Mouse (Mus musculus) intestine, embryonic 15.5 days (tissue): ENCODE measurements at regions not wholly inside any gene's neighbourhood (a gene's known extent, or its start where the extent isn't known, plus 50 kb on each side); places are given as distances from the start of the nearest gene placed in this dataset.

ENCODE experiments used
- ATAC-seq: fragments of 200-750 bp; cut with Nextera tagmentation; 2 replicates; pipeline ENCODE4 v1.8.0; 2017; ENCODE audit warnings: moderate TSS enrichment, moderate library complexity
- H3K27ac ChIP-seq: fragments of 300-500 bp; sonication (generic); 2 replicates; pipeline ENCODE4 v1.5.1; 2015; ENCODE audit warnings: mild to moderate bottlenecking, inconsistent platforms
- H3K27me3 ChIP-seq: fragments of 300-500 bp; sonication (generic); replicated peaks from 2 replicates; pipeline ENCODE4 v1.6.1; 2015; ENCODE audit warnings: inconsistent platforms
- H3K36me3 ChIP-seq: fragments of 300-500 bp; sonication (generic); 2 replicates; pipeline ENCODE4 v1.6.1; 2015; ENCODE audit warnings: inconsistent platforms
- H3K4me1 ChIP-seq: fragments of 300-500 bp; sonication (generic); replicated peaks from 2 replicates; pipeline ENCODE4 v1.6.1; 2015; ENCODE audit warnings: inconsistent platforms
- H3K4me2 ChIP-seq: fragments of 300-500 bp; sonication (generic); replicated peaks from 2 replicates; pipeline ENCODE4 v1.6.1; 2015; ENCODE audit warnings: mild to moderate bottlenecking, inconsistent platforms
- H3K4me3 ChIP-seq: fragments of 300-500 bp; sonication (generic); replicated peaks from 2 replicates; pipeline ENCODE4 v1.5.1; 2015; ENCODE audit warnings: inconsistent platforms
- H3K9ac ChIP-seq: fragments of 300-500 bp; sonication (generic); 2 replicates; pipeline ENCODE4 v1.6.1; 2015; ENCODE audit warnings: inconsistent platforms
- H3K9me3 ChIP-seq: fragments of 300-500 bp; sonication (generic); 2 replicates; pipeline ENCODE4 v1.6.1; 2016; ENCODE audit warnings: inconsistent platforms
- WGBS: fragments of 180-500 bp; shearing (Covaris S2); methylation state at CpG from one replicate; pipeline ENCODE4 v1.1.7; 2015; 5-methylcytosine and 5-hydroxymethylcytosine counted together

DNA sequence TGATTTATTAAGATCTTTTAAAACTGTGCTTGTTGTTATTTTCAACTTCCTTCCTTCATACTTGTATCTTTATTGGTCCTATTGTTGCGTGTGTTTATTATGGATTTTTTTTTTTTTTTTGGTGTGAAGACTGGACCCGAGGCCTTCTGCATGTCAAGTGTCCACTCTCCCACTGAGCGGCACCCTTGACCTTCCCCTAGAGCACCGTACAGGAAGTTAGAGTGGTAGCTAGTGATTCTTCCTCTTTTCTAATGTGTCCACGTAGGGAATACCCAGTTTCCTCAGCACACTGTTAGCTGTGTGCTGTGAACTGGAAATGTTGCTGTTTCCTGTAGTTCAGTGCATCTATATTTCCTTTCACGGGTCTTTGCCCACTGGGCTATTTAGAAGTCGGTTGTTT, 170.7 kb upstream of the Mast4 start:
- ATAC-seq: no peak
- WGBS: 78% methylated on average over 7 of the region's 7 CpGs
- Histone ChIP-seq H3K27ac (no peak overlapping the region), H3K9me3 (no peaks in the 10 kb centered on the region), H3K36me3 (no peaks in the 10 kb centered on the region), H3K9ac (no peak overlapping the region), H3K4me2 (no peak overlapping the region), H3K27me3 (no peaks in the 10 kb centered on the region), H3K4me3 (no peak overlapping the region), H3K4me1 (no peaks in the 10 kb centered on the region)

DNA sequence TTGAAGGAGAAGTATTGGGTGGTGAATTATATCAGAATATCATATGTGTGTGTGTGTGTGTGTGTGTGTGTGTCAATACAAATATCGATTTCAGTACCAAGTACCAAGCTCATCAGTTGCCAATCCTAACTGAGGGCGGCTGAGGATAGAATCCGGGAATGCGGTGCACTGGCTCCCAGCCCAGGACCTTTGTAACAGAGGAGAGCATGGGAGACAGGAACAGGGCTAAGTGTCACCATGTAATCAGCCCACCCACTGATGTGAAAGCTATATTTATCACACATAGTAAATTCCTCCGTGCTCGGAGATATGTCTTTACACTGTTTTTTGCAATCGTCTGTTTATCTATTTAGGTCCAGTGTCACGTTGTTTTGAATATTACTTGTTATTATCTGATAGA, 165.1 kb upstream of the Mast4 start:
- H3K4me3 ChIP-seq: no peak overlapping the region
- no peak overlapping the region for H3K9ac ChIP-seq
- no peak overlapping the region for H3K27ac ChIP-seq
- WGBS: 79% methylated on average over 8 of the region's 8 CpGs
- H3K27me3 ChIP-seq: no peaks in the 10 kb centered on the region
- H3K36me3 ChIP-seq: no peaks in the 10 kb centered on the region
- no peak for ATAC-seq
- no peak overlapping the region for H3K4me2 ChIP-seq
- no peaks in the 10 kb centered on the region for H3K4me1 ChIP-seq
- no peaks in the 10 kb centered on the region for H3K9me3 ChIP-seq

DNA sequence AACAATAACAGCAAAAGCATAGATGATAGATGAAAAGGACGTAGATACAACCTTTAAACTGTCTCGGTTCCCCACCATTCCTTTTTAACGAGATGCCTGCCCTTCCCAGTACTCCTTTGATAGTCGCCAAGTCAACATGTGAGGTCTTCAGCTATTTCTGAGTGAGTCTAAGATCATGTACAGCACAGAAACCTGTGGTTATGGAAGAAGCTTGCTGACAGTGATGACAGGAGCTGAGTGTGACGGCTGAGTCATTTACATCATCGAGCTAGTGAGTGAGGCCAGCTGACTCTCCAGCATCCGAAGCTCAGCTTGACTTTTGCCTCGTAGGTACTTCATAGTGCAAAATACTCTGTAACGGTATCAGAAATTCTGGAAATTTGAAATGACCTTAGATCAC, 160.1 kb upstream of the Mast4 start:
- H3K36me3 ChIP-seq: no peaks in the 10 kb centered on the region
- no peak for ATAC-seq
- H3K9me3 ChIP-seq: no peaks in the 10 kb centered on the region
- H3K27ac ChIP-seq: no peak overlapping the region
- H3K4me1 ChIP-seq: no peaks in the 10 kb centered on the region
- H3K27me3 ChIP-seq: no peaks in the 10 kb centered on the region
- no peak overlapping the region for H3K4me2 ChIP-seq
- no peak overlapping the region for H3K9ac ChIP-seq
- no peak overlapping the region for H3K4me3 ChIP-seq
- 77% methylated on average over 9 of the region's 9 CpGs for WGBS

DNA sequence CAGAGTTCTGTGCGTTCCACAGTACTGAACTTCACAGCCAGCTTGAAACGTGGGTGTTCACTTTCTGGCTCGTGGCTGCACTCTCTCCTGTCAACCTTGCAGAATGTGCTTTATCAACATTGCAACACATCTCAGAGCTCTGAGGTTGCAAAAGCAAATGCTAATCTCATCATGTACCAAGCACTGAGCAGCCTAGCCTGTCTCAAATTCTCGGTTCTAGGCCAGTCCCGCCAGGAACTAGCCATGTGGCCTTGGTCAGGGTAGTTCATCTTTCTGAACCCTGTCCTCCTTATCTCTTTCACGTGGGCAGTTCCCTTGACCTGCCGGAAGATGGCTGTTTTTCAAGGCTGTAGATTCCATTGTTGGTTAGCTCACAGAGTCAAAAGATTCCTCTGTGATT, 159.3 kb upstream of the Mast4 start:
- 37% methylated on average over 7 of the region's 7 CpGs for WGBS
- no peak overlapping the region for H3K4me2 ChIP-seq
- no peaks in the 10 kb centered on the region for H3K9me3 ChIP-seq
- no peak overlapping the region for H3K27ac ChIP-seq
- no peaks in the 10 kb centered on the region for H3K4me1 ChIP-seq
- no peaks in the 10 kb centered on the region for H3K27me3 ChIP-seq
- H3K36me3 ChIP-seq: no peaks in the 10 kb centered on the region
- peak; percentile 56; the same call in 1 of the 2 replicates for ATAC-seq
- no peak overlapping the region for H3K4me3 ChIP-seq
- H3K9ac ChIP-seq: no peak overlapping the region

DNA sequence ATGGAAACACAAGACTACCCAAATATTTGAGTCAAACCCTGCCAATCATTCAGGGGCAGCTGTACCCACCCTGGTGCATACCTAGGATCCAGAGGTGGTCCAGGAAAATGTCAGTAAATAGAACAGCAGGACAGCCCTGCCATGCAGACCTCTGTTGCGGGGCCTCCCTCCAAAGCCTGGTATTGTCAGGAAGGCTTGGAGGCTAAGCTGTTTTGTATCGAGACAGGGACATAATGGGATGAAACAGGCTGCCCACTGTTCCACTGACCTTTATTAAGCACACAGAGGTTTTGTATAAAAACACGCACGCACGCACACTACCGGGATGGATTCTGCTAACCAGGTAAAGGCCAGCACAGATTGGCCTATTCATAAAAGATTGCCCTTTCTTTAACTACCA, 155.8 kb upstream of the Mast4 start:
- WGBS: 75% methylated on average over 6 of the region's 6 CpGs
- Histone ChIP-seq H3K36me3 (no peaks in the 10 kb centered on the region), H3K27ac (no peak overlapping the region), H3K27me3 (no peaks in the 10 kb centered on the region), H3K4me1 (no peaks in the 10 kb centered on the region), H3K4me2 (no peak overlapping the region), H3K9me3 (no peaks in the 10 kb centered on the region), H3K9ac (no peak overlapping the region), H3K4me3 (no peak overlapping the region)
- ATAC-seq: no peak

DNA sequence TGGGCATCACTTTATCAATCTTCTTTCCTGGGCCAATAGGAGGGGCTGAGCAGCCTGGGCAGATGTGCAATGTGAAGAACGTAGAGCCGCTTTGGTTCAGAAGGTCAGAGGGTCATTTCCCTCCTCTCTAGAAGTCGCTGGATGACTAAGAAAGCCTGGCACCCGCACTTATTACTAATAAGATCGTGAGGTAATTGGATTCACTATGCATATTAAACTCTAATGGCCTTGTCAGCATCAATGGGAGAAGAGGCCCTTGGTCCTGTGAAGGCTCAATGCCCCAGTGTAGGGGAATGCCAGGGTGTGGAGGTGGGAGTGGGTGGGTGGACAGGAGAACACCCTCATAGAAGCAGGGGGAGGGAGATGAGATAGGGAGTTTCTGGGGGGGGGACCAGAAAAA, 149.8 kb upstream of the Mast4 start:
- Histone ChIP-seq H3K9me3 (no peaks in the 10 kb centered on the region), H3K9ac (no peak overlapping the region), H3K27ac (no peak overlapping the region), H3K4me3 (no peak overlapping the region), H3K27me3 (no peaks in the 10 kb centered on the region), H3K36me3 (no peaks in the 10 kb centered on the region), H3K4me2 (no peak overlapping the region), H3K4me1 (no peaks in the 10 kb centered on the region)
- ATAC-seq: no peak
- 60% methylated on average over 5 of the region's 5 CpGs for WGBS

DNA sequence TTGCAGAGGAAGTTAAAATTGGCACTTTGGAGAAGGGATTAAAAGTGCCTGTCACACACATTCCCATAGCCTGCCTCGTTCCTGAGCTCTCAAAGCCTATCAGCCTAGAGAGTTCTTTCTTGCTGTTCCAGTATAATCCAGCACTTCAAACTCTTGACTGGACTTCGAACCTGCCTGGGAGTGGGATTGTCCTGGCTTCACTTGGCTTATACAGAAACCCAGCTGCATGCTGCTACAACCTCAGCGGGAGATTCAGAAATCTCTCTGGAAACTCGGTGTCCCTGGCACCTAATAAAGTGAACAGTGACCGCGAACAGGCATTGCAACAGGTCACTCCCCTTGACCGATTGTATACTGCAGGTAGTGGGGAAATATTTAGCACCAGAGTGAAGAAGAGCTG, 149.1 kb upstream of the Mast4 start:
- no peaks in the 10 kb centered on the region for H3K4me1 ChIP-seq
- H3K9ac ChIP-seq: no peak overlapping the region
- no peak overlapping the region for H3K4me2 ChIP-seq
- H3K27ac ChIP-seq: no peak overlapping the region
- H3K9me3 ChIP-seq: no peaks in the 10 kb centered on the region
- no peaks in the 10 kb centered on the region for H3K27me3 ChIP-seq
- 65% methylated on average over 7 of the region's 7 CpGs for WGBS
- no peaks in the 10 kb centered on the region for H3K36me3 ChIP-seq
- H3K4me3 ChIP-seq: no peak overlapping the region
- ATAC-seq: no peak

DNA sequence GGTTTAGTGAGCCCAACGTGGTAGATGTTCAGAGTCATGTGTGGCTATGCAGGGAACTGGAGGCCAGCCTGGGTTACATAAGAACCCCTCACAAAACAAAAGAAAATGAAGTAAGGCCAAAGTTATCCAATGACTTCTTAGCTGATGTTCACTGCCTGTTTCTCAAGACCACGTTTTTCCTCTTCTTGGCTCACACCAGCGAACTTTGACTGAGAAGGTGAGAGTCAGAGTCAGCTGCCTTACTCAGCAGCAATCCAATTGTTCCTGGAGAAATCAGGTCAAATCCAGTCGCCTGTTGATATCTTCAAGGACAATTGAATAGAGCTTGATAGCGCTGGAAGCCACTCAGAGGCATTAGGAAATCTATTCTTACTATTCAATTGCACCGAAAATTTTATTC, 142.0 kb upstream of the Mast4 start:
- H3K27me3 ChIP-seq: no peaks in the 10 kb centered on the region
- no peak overlapping the region for H3K9ac ChIP-seq
- H3K27ac ChIP-seq: no peak overlapping the region
- H3K4me1 ChIP-seq: no peaks in the 10 kb centered on the region
- H3K4me2 ChIP-seq: no peak overlapping the region
- no peaks in the 10 kb centered on the region for H3K36me3 ChIP-seq
- no peaks in the 10 kb centered on the region for H3K9me3 ChIP-seq
- WGBS: 83% methylated on average over 6 of the region's 6 CpGs
- no peak overlapping the region for H3K4me3 ChIP-seq
- no peak for ATAC-seq

DNA sequence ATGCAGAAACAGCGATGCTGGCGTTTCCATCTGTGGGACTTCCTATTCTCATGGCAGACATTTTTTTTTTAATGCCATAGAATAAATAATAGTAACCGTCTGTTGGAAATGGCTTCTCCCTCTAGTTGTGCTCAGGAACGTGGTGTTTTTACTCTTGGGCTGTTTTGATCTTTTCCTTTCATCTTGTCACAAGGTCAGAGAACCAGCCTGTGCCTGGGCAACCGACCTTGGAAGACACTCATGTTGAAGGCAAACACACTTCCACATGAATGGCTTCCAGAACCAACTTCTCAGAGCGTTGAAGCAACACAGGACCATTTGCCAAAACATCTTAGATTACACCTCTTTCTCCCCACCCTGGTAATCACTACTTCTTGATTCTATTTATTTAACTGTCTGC, 137.9 kb upstream of the Mast4 start:
- H3K27me3 ChIP-seq: no peaks in the 10 kb centered on the region
- ATAC-seq: no peak
- H3K4me2 ChIP-seq: no peak overlapping the region
- no peaks in the 10 kb centered on the region for H3K4me1 ChIP-seq
- no peaks in the 10 kb centered on the region for H3K36me3 ChIP-seq
- no peak overlapping the region for H3K27ac ChIP-seq
- H3K9me3 ChIP-seq: no peaks in the 10 kb centered on the region
- H3K4me3 ChIP-seq: no peak overlapping the region
- WGBS: 64% methylated on average over 6 of the region's 6 CpGs
- no peak overlapping the region for H3K9ac ChIP-seq

DNA sequence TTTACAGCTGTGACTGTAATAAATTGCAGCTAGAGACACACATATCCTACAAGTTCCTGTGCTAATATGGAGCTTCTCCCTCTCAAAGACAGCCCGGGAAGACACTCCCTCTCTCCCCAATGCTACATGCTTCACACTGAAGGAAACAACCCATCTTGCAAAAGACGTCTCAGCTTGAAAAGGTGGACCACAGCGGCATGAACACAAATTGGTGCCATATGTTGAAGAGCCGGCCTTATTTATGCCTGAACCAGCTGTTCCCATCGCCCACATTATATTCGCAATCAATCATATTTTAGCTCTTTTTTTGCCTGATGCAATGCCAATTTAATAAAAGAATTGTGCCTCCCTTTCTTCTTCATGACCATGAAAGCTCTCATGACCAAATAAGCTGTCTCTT, 135.8 kb upstream of the Mast4 start:
- 72% methylated on average over 6 of the region's 6 CpGs for WGBS
- H3K4me1 ChIP-seq: no peaks in the 10 kb centered on the region
- no peaks in the 10 kb centered on the region for H3K27me3 ChIP-seq

DNA sequence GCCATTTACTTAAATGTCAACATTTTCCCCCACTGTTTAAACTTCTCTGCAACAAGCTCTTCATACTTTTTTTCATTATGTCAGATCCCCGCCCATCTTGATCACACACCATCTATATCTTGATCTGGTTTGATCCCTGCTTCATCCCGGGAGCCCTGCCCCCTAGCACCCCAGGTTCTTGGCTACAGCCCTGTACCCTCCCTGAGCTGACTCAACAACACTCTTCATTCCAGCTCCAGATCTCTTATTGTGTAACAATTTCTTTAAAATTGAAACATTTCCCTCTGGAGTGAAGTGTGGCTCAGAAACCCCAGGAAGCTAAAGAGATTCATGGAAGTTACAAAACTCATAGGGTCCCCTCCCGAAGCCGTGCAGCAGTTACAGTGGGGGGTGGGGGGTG, 126.2 kb upstream of the Mast4 start:
- Histone ChIP-seq H3K4me3 (no peak overlapping the region), H3K9ac (no peak overlapping the region), H3K27me3 (no peaks in the 10 kb centered on the region), H3K36me3 (no peaks in the 10 kb centered on the region), H3K27ac (no peak overlapping the region), H3K4me2 (no peak overlapping the region), H3K4me1 (no peaks in the 10 kb centered on the region), H3K9me3 (no peaks in the 10 kb centered on the region)
- no peak for ATAC-seq
- WGBS: 83% methylated on average over 4 of the region's 4 CpGs

More for the DNA sequence above, 135.8 kb upstream of the Mast4 start:
- Histone ChIP-seq H3K27ac (no peak overlapping the region), H3K9me3 (no peaks in the 10 kb centered on the region), H3K9ac (no peak overlapping the region), H3K4me2 (no peak overlapping the region), H3K36me3 (no peaks in the 10 kb centered on the region), H3K4me3 (no peak overlapping the region)
- no peak for ATAC-seq

DNA sequence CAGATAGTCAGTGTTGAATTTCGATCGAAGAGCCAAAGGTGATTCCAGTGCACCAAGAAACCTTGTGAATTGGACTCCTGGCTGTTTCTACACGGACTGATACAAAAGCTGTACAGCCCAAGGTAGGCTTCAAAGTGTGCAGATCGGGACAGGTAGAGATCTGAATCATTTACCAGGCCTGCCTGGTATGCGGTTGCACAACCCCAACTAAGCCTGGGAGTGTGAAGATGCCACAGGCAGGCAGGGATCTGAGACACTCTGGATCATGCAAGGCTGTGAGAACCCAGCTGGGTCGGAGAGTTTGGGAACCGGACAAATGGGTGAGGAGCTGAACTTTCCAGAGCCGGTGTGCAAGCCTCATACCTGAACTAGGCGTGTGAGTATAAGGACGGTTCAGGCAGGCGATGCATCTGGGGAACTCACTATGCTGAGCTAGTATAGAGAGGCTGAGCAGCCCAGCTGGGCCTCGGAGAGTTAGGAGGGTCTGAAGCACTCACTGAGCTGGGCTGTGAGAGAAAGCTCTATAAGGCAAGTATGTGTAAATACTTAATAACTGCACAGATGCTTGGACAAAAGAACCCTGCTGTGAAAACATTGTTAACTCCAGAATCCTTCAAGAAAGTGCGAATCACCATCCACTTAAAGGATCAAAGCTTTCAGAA, 125.3 kb upstream of the Mast4 start:
- no peaks in the 10 kb centered on the region for H3K4me1 ChIP-seq
- H3K9me3 ChIP-seq: no peaks in the 10 kb centered on the region
- no peaks in the 10 kb centered on the region for H3K27me3 ChIP-seq
- H3K27ac ChIP-seq: no peak overlapping the region
- H3K4me3 ChIP-seq: no peak overlapping the region
- no peak overlapping the region for H3K9ac ChIP-seq
- H3K36me3 ChIP-seq: no peaks in the 10 kb centered on the region
- ATAC-seq: no peak
- H3K4me2 ChIP-seq: no peak overlapping the region
- WGBS: 86% methylated on average over 13 of the region's 13 CpGs

DNA sequence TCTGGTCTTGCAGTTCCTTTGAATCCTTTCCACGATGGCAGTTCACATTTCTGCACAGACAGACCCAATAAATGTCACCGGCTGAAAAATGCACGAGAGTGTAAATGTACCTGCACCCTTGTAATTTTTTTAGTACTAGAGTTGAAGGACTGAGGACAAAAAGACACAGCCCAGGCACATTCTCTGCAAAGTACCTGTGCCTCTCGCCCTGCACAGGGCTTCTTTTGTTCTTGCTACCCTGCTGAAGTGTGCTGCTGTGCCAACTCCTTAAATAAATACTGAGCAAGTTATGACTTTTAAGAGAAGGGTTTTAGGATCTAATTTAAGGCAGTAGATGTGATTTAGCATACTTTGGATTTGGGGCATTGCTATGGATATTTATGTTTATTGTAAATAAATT, 118.5 kb upstream of the Mast4 start:
- WGBS: 70% methylated on average over 4 of the region's 4 CpGs
- Histone ChIP-seq H3K4me2 (no peak overlapping the region), H3K4me1 (no peaks in the 10 kb centered on the region), H3K36me3 (no peaks in the 10 kb centered on the region), H3K4me3 (no peak overlapping the region), H3K27ac (no peak overlapping the region), H3K9me3 (no peaks in the 10 kb centered on the region), H3K27me3 (no peaks in the 10 kb centered on the region), H3K9ac (no peak overlapping the region)
- ATAC-seq: no peak
